Mouse (Mus musculus) bone marrow macrophage, adult 2 months (primary cell): Measurements from ENCODE around the gene Prkcz.

Source experiments
- CTCF ChIP-seq: IDR thresholded peaks from 2 replicates; pipeline ENCODE4 v1.5.1; 2012; ENCODE audit warnings: low read depth, mild to moderate bottlenecking, low read length, moderate library complexity
- POLR2A ChIP-seq: IDR thresholded peaks from 2 replicates; pipeline ENCODE4 v1.6.1; 2012; ENCODE audit warnings: mild to moderate bottlenecking, low read depth, low read length, borderline replicate concordance

DNA sequence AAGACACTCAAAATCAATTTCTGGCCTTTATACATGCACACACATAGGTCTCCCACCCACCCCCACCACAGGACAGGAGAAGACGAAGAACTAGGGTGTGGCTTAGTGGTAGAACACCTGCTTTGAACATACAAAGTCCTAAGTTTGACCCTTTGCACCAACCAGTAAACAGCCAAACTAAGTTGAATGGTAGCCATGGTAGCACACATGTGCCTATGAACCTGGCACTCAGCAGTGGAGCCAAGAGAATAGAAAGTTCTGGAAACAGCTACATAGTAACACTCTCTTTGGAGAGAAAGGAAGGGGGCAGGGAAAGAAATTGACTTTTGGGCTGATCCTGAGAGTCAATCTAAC, 80.4 kb downstream of the Prkcz start:
- TF ChIP-seq CTCF, result no peak
- TF ChIP-seq POLR2A, result no peak
